Mouse (Mus musculus) layer of hippocampus, adult 18-20 months (tissue): ENCODE results near the gene Duoxa2. TPM values are rescaled to one million over a fixed set of nuclear protein-coding genes. Genes with fewer than 3 reads are reported as not detected.

Experiments
- DNase-seq, 2 experiments: peaks; one replicate each; pipeline ENCODE4 v3.0.0; 2022; ENCODE audit warnings: low spot score in 2 of 2
- long read RNA-seq: library from polyadenylated mRNA; stranded (forward); transcript quantifications from one replicate; pipeline ENCODE4 v2.0.0, GENCODE M21; 2021
- total RNA-seq, 2 experiments: library from RNA; stranded (reverse); gene quantifications; 2 replicates each; pipeline ENCODE4 v1.2.3; 2021

Gene Duoxa2
- total RNA-seq = not detected
- long read RNA-seq = 0 reads

DNA sequence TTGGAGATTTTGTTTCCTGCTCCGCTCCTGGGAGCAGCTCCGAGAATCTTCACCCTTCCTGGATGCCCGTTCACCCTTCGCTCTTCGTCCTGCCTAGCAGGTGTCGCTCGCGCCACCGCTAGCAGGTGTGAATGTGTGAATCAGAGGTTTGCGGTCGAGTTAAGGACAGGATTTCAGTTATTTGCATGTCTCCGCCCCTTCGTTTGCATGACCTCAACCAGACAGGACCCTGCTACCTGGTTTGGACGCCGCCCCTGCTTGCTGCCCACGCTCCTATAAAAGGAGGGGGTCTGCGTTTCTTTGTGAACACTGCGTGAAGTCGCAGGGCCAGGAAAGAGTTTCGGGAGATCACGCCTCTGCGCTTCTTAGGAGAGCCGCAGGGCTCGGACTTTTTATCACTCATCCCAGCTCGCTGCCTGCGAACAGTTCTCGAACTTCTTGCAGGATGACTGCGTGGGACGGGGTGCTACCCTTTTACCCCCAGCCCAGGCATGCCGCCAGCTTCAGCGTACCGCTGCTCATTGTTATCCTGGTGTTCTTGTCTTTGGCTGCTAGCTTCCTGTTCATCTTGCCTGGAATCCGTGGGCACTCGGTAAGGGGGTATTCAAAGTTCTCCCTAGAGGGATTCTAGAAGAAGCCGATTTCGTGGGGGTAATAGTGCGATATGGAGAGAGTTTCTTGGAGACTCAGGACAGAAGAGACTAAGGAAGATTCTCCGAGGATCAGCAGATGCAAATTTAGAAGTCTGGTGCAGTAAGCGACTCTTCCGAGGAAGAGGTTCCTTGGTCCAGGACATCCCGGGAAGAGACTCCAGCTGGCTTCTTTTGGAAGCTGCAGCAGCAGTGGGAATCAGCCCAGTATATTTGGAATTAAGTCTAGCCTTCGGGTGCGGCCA, at the start of gene Duoxa2:
Gene Duoxa2, plus strand, starts transcription at position 305 of the 895 bp plus-strand sequence.
- DNase-seq = no peak

DNA sequence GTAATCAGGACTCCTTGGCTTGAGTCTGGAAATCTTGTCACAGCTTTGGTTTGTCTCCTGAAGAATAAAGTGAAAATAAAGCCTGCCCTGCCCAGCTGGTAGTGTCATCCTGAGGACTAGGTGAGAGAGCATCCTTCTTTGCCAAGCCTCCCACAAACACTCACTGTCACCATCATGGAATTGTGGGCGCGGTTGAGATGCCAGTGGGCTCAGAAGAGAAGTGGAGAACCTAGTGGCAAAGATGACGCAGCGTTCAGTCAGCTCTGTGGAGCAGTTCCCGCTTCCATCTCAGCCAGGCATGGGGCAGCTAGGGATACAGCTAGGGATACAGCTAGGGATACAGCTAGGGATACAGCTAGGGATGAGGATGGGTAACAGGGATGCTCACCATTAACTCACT, 42.7 kb upstream of the Duoxa2 start:
- peak in 1 of 2 experiments; percentile 14 for DNase-seq

DNA sequence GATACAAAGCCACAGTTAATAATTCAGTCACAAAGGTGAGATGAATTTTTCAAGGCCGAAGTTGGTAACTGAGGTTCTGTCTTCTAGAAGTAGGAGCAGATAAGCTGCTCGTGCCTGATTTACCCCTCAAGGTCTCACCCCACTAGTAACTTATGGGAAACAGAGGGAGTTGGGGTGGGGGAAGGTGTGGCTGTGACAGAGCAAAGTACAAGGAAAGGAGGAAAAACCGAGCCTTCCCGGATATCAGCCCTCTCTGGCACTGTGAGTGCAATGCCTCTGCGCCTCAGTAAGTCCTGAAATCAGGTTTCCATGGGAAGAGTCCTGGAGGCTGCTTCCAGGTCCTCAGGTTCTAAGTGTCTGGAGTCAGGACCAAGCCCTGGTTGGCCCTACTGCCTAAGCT, 38.0 kb upstream of the Duoxa2 start:
- no peak for DNase-seq

DNA sequence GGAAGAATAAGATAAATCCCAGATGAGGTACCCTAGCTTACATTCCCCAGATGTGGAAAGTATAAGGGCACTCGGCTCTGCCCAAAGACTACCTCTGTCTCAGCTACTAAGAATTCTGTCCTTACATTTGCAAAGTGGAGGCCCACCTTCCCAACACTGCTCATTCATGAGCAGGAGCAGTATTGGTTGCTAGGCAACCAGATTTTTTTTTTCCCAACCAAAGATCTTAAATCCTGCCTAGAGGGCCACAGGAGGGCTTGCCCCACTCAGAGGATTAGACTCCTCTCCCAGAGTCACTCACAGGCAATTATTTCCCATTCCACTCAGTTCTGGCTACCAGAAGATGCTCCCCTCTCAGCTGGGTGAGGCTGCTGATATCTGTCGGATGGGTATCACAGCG, 34.0 kb upstream of the Duoxa2 start:
- peak in 1 of 2 experiments; percentile 19 for DNase-seq

DNA sequence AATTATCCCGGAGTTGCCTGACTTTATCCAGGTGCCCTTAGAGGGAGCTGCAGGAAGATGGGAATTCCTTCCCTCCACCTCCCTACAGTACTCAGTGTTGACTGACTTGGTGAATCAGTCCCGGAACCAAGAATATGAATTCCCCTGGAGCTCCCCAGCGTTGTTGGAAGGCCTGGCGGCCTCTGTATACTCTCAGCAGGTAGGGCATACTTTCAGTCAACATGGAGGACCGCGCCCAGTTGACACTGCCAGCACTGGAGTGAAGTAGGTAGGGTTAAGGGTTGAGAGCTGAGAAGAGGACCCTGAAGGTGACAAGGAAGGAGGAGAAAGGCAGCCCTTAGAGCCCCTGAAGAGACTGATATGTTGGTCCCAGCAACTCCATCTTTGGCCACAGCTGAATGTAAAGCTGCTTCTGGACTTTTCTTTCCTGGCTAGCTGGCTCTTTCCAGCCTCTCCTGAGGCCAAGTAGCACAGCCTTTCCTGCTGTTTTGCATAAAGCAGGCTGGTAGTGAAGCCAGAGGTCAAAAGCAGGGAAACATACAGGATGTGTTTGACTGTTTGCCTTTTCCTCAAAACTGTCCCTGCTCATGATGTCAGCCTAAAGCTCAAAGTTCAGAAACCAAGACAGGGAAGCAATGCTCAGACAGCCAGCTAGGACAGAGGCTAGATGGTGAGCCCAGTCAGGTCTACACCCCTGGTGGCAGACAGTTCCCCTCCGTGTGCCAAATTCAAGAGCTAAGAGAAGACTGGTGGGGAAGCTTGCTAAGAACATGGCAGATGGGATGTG, 32.1 kb upstream of the Duoxa2 start:
- DNase-seq = no peak

DNA sequence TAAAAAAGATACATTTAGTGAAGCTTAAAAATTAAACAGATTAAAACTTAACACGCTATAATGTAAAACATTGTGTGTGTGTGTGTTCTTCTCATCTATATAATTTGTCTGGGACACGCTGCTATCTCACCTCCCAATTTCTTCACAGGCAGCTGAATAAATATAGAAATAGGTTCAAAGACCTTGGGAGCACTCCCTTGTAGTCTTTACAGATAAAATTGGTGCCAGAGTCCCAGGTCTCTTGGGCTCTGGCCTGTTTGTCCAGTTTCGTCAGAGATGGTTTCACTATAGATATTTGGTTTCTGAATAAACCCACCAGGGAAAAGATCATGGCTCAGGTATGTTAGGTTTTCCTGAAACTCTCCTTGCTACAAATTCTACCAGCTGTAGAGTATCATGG, 19.9 kb upstream of the Duoxa2 start:
- no peak for DNase-seq

DNA sequence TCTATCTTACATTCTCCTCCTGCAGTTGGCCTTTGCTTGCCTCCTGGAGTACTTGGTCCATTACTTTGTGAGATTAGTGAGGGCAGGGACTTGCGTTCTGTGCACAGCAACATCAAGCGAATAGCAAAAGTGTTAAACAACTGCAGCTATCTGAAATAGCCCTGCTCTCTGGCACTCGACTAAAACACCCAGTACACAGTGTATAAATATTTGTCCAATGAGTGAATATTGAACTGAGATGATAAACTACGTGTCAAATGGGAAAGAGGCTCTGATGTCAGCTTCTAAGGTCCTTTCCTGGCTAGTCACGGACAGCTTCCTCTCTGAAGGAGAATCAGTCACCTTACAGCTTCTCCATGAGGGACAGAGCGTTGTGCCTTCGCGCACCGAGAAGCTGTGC, 14.6 kb upstream of the Duoxa2 start:
- DNase-seq = no peak

DNA sequence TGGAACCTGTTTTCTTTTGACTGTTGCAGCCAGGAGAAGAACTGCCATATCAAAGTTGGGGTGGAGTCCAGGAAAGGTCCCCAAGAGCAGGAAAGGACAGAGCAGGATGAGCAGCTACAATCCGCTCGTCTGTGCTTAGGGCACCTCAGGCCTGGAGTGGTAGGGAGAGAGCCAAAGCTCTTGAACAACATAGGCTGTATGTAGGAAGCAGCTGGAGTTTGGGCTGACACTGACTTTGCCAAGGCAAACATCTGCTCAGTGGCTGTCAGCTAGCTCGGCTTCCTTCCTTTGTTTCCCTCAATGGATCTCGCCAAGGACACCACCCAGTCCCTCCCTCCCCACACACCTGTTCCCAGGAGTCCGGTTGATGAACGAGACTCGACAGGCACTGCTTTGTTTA, 12.6 kb upstream of the Duoxa2 start:
- DNase-seq = no peak

DNA sequence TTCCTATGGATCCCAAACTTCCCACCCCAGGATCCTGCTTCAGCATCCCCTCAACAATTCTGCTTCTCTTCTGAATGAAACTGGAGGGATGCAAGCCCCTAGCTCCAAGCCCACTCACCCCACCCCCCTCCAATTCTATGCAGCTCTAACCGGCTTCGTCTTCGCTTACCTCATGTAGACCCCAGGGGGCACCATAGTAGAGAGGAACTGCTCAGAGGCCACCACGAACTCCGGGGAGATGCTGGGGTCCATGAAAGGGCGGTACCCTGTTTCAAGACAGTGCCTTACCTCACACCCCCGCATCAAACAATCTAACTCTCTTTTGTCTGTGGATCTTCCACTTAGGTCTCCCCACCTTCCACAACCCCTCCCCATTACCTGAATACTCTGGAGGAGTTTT, 3.8 kb upstream of the Duoxa2 start:
- DNase-seq = no peak

DNA sequence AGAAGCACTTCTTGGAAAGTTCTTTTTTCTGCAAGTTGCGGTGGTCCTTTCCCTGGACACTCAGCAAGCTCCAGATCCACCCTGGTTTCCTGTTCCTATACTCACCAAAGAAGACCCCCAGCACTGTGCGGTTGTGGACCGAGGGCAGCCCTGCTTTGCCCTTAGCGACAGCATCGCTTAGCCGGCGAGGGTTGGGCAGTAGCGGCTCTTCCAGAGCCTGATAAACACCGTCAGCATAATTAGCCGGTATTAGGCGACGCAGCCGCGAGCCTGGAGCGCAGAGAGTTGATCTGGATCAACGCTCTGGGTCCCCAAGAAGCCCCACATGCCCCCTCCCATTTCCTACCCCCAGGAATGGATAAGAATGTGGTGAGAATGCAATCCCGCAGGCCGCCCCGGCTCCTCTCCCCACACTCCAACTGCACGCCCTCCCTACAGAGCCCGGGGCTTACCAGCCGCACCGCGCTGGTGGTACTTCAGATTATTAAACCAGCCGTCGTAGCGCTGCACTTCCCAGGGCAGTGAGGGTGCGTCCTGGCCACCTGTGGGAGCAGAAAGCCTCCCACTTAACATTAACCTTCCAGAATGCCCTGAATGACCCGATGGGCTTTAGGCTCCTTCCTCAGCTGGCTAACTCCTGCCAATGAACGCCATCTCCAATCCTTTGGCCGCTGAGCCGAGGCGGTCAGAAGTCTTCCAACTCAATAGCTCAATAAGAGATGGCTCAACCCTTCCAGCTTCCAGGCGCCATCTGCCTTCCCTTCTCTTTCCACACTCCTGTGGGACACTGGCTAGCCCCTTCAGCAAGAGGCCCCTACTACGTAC, 1.2 kb upstream of the Duoxa2 start:
- no peak for DNase-seq

DNA sequence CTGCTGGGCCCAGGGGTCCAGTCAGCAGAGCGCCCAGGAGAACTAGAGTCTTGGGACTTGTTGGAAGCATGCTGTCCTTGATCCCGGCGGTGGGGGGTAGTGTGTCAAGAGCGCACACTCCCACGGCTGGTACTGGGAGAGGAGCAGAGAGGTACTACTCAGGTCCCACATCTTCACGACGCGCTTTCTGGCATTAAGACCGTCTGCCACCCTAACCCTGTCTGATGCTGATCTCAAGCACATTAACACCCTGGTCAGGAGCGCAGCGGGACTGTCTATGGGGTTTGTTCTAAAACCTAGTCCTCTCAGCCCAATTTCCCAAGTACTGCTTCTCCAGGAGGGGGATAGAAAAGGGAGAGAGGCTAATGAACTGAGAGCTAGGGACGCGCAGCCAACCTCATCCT, 602 bp upstream of the Duoxa2 start, which contains the start of gene Duox2:
Gene Duox2, minus strand, starts transcription at position 354 of the 404 bp plus-strand sequence.
- no peak for DNase-seq

DNA sequence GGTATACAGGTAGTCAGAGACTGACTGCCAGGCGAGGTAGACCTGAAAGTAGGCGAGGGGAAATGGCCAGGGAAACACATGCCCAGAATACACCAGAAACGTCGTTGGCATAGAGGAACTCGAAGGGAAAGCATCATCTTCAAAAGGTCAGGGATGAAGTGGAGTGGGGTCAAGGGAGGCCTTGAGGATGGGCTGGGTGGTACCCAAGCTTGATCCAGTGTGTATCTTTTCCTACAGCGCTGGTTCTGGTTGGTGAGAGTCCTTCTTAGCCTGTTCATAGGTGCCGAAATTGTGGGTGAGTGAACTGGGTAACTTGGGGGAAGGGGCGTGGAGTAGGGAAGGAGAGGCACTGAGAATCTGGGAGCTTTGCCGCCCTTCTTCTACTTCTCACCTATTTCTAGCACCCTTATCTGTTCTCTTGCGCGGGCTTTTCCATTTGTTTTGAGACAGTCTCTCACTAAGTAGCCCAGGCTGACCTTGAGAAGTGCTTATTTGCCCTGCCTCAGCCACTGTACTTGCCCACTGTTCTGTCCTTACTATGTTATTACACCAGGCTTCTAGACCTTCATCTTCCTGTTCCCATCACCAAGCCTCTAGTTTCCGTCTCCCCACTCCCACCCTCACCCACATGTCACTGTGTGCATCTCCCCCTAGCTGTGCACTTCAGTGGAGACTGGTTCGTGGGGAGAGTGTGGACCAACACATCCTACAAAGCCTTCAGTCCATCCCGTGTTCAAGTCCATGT, 1.4 kb downstream of the Duoxa2 start:
- no peak for DNase-seq

DNA sequence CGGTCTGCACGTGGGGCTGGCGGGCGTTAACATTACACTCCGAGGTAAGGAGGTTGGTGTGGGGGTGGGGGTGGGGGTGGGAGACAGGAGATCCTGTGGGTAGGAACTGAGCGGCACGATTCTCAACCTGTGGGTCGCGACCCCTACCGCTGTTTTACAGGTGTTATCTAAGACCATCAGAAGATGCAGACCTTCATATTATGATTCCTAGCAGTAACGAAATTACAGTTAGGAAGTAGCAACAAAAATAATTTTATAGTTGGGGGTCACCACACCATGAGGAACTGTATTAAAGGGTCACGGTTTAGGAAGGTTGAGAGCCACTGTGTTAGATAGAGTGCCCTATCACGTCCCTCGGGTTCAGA, 1.9 kb downstream of the Duoxa2 start:
- no peak for DNase-seq

DNA sequence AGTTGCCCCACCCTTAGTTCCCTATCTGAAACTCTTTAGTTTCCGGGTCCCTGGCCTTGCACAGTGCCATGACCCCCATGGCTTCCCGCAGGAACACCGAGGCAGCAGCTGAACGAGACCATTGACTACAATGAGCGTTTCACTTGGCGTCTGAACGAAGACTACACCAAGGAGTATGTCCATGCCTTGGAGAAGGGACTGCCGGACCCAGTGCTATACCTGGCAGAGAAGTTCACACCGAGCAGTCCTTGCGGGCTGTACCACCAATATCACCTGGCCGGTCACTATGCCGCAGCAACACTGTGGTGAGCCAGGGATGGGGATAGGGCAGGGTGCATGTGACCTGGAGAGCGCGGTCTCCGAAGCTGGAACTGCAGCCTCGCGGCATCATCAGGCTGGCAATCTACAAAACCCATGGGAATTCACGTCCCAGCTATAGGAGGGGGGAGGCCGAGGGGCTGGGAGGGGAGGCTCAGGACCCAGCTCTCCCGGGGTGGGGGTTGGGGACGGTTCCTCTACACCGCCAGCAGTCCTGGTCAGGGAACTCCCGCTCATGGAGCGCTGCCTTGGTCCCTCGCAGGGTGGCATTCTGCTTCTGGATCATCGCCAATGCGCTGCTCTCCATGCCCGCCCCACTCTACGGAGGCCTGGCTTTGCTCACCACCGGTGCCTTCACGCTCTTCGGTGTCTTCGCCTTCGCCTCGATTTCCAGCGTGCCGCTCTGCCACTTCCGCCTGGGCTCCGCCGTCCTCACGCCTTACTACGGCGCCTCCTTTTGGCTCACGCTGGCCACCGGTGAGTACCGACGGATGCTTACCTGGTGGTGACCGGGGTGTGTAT, 2.6 kb downstream of the Duoxa2 start:
- DNase-seq = peak in 1 of 2 experiments; percentile 13

DNA sequence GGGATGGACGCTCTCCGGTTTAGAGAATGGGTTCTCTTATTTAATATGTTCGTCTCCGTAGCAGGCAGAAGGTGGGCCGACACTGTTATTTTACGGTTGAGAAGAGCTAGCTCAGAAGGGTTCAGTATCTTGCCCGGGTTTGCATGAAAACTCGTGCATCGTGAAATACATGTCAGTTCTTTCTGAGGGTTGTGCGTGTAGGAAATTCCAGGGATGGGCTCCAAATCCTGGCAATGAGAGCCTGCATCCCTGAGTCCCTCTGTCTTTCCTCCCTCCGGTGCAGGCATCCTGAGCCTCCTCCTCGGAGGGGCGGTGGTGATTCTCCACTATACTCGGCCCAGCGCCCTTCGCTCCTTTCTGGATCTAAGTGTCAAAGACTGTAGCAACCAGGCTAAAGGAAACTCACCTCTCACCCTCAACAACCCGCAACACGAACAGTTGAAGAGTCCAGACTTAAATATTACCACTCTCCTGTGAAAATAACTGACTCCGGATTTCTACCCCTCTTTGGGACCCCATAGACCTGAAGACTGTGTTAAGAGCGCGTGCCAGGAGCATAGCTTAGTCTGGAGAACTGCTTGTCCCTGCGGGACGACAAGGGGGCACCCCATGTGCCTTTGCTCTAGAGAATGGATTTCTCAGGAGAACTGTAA, 3.3 kb downstream of the Duoxa2 start:
- no peak for DNase-seq

DNA sequence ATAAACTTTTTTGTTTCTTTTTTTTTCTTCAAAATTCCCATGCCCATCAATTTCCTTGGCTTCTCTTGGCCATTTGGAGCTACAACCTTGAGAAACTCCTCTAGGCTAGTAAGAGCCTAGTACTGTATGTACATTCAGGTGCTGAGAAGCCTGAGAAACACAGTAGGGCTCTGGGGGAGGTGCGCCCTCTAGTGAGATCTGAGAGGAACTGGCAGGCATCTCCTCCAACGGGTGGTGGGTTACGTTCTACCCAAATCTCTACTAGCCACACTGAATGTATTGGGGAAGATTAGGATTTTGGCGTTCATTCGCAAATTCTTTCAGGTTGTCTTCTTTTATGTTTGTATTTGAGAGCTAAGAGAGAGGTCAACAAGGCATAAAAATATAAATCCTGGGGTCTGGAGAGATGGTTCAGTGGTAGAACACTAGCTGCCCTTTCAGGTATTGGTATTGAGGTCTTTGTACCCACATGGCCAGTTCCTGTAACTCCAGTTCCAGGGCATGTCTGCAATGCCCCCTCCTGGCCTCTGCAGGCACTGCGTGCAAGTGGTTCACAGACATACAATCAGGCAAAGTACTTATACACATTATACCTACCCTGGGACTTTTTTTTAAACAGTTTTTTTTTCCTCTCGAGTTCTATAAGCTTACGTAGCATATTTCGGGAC, 4.0 kb downstream of the Duoxa2 start:
- DNase-seq = peak; percentile 16 to 61

DNA sequence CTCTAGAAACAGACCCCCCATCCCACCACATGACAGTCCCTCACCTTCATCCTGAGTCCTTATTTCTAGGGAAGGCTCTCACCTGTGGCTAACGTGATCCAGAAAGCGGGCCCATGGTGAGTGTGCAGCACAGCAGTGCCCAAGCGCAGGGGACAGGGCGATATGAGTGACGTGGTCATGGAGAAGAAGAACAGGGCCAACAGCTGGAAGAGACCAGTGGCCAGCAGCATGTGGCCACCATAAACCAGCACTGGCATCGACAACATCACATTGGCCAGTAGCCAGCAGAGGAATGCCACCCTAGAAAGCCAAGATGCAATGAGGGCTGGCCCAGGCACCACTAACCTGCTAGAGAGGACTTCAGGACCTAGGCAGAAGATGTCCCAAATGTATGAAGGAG, 5.8 kb downstream of the Duoxa2 start:
- DNase-seq = no peak

DNA sequence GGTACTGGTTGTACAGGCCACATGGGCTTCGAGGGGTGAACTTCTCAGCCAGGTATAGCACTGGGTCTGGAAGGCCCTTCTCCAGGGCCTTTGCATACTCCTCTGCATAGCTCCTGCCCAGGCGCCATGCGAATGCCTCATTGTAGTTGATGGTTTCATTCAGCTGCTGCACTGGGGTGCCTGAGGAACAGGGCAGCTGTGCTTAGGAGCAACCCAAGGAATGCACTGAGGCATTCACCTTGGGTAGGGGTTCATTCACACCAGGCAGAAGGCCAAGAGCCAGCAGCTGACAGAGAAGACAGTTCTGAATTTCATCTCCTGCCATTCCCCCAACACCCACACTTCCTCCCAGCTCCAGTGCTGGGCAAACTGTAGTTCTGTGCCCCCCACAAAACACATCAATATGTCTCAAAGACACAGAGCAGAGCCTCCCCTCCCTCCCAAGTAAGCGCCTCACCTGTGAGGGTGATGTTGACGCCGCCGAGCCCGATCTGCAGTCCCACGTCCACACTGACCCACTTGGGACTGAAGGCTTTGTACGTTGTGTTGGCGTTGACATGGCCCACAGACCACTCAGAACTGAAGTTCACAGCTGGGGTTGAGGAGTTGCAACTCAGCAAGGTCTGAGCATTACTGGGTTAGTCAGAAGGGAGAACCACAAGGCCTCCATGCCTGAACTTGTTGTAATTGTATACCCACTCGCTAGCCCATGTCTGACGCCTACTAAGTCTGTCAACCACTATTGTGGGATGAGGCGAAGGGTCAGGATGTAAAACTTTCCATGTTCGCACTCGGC, 6.6 kb downstream of the Duoxa2 start:
- no peak for DNase-seq
